24 mouse cellular contexts compared by ENCODE assay signal in genomic region chr8:24383963-24384435, GRCm38 (mm10).
DNase-seq lines count a peak whose midpoint lies in the region; ATAC-seq and TF ChIP-seq lines count a peak whose summit lies in the region.
"Had no signal": no experiment of that assay in that cellular context is flagged by ENCODE, and none has a peak within 500 bp of the region (broad histone marks: within the 10 kb centered on the region; RNA-seq: fewer than 3 reads in every experiment).

No protein-coding gene starts in this region.

- DNase-seq in hindbrain, embryonic 10.5 days (ENCODE audit: low spot score): no peak
- peak; percentile 16 for DNase-seq in limb, embryonic 14.5 days (ENCODE audit: low spot score)
- DNase-seq in limb, embryonic 10.5 days (ENCODE audit: low spot score): no peak
- DNase-seq in R1 (ENCODE audit: low read depth, low spot score): peak; percentile 67
- no peak for DNase-seq in liver, embryonic 11.5 days (ENCODE audit: low spot score)
- DNase-seq: adrenal gland, postnatal 14 days; cerebellum, adult 8-10 months; forebrain, postnatal 0 days; gastrocnemius, postnatal 25 days; heart, adult 2 months; heart, postnatal 14 days; kidney, adult 2 months; left cerebral cortex, postnatal 4 days; lung, adult 18-20 months; lung, postnatal 14 days; right cerebral cortex, postnatal 14 days had no signal

- no peaks in the 10 kb centered on the region for H3K79me2 ChIP-seq in myocyte (ENCODE audit: control insufficient read depth, insufficient read depth)

- WGBS in hindbrain, embryonic 16.5 days: 67% methylated on average over 8 of the region's 8 CpGs
- WGBS in hindbrain, embryonic 10.5 days: 75% methylated on average over 8 of the region's 8 CpGs
- WGBS in limb, embryonic 14.5 days: 52% methylated on average over 8 of the region's 8 CpGs
- 70% methylated on average over 8 of the region's 8 CpGs for WGBS in limb, embryonic 10.5 days
- WGBS in liver, embryonic 11.5 days: 64% methylated on average over 8 of the region's 8 CpGs

- H3K4me3 ChIP-seq in hindbrain, embryonic 16.5 days (ENCODE audit: low read length): no peak overlapping the region
- H3K4me3 ChIP-seq in hindbrain, embryonic 10.5 days: no peak overlapping the region
- no peak overlapping the region for H3K4me3 ChIP-seq in limb, embryonic 14.5 days (replicated peaks; ENCODE audit: low read length)
- H3K4me3 ChIP-seq in limb, embryonic 10.5 days: no peak overlapping the region
- no peak overlapping the region for H3K4me3 ChIP-seq in myocyte
- no peak overlapping the region for H3K4me3 ChIP-seq in liver, embryonic 11.5 days (ENCODE audit: low read depth, low read length)
- H3K4me3 ChIP-seq: heart, adult 2 months; heart, embryonic 13.5 days; neural tube, embryonic 12.5 days had no signal

- H3K27ac ChIP-seq in hindbrain, embryonic 16.5 days (ENCODE audit: low read depth, low read length): no peak overlapping the region
- no peak overlapping the region for H3K27ac ChIP-seq in hindbrain, embryonic 10.5 days
- no peak overlapping the region for H3K27ac ChIP-seq in limb, embryonic 14.5 days (replicated peaks; ENCODE audit: low read depth, low read length)
- H3K27ac ChIP-seq in limb, embryonic 10.5 days: no peak overlapping the region
- H3K27ac ChIP-seq in liver, embryonic 11.5 days (ENCODE audit: low read depth, low read length): no peak overlapping the region
- H3K27ac ChIP-seq: heart, adult 2 months; heart, embryonic 13.5 days; hindbrain, embryonic 14.5 days; neural tube, embryonic 12.5 days had no signal

- H3K4me2 ChIP-seq in hindbrain, embryonic 16.5 days (ENCODE audit: low read length): no peak overlapping the region
- no peak overlapping the region for H3K4me2 ChIP-seq in limb, embryonic 14.5 days (replicated peaks; ENCODE audit: low read depth, low read length, severe bottlenecking)
- peak overlapping the region; percentile 9 for H3K4me2 ChIP-seq in myocyte (ENCODE audit: low read depth)
- H3K4me2 ChIP-seq in liver, embryonic 11.5 days: no peak overlapping the region
- H3K4me2 ChIP-seq: heart, embryonic 13.5 days; hindbrain, embryonic 14.5 days; midbrain, embryonic 11.5 days; neural tube, embryonic 12.5 days had no signal

- no peak for TF ChIP-seq POLR2A in limb, embryonic 14.5 days (IDR thresholded peaks at IDR 0.05; ENCODE audit: borderline replicate concordance, extremely low read depth, insufficient read depth, insufficient read length)
- no peak for TF ChIP-seq POLR2A in myocyte (IDR thresholded peaks at IDR 0.05; ENCODE audit: insufficient read length, low read depth)

- H3K4me1 ChIP-seq in hindbrain, embryonic 16.5 days (ENCODE audit: control insufficient read depth, insufficient read depth, low read depth, low read length): no peaks in the 10 kb centered on the region
- H3K4me1 ChIP-seq in hindbrain, embryonic 10.5 days (replicated peaks): 0 out of 2 replicates have a peak, but pooled peaks cover 4% of the 10 kb centered on the region
- H3K4me1 ChIP-seq in limb, embryonic 14.5 days (ENCODE audit: control insufficient read depth, insufficient read depth, low read length): peaks cover 8% of the 10 kb centered on the region
- H3K4me1 ChIP-seq in limb, embryonic 10.5 days: peaks cover 25% of the 10 kb centered on the region
- no peaks in the 10 kb centered on the region for H3K4me1 ChIP-seq in liver, embryonic 11.5 days (replicated peaks; ENCODE audit: control insufficient read depth, insufficient read depth, low read length)

- H3K36me3 ChIP-seq in hindbrain, embryonic 16.5 days (ENCODE audit: control insufficient read depth, insufficient read depth, low read length): no peaks in the 10 kb centered on the region
- no peaks in the 10 kb centered on the region for H3K36me3 ChIP-seq in hindbrain, embryonic 10.5 days
- no peaks in the 10 kb centered on the region for H3K36me3 ChIP-seq in limb, embryonic 14.5 days (ENCODE audit: control insufficient read depth, insufficient read depth, low read length)
- no peaks in the 10 kb centered on the region for H3K36me3 ChIP-seq in limb, embryonic 10.5 days
- H3K36me3 ChIP-seq in myocyte (ENCODE audit: control insufficient read depth, insufficient read depth): no peaks in the 10 kb centered on the region
- H3K36me3 ChIP-seq in liver, embryonic 11.5 days (ENCODE audit: control insufficient read depth, insufficient read depth, low read length): no peaks in the 10 kb centered on the region
- H3K36me3 ChIP-seq: G1E; heart, embryonic 13.5 days; neural tube, embryonic 12.5 days had no signal

- no peak overlapping the region for H3ac ChIP-seq in myocyte (ENCODE audit: control insufficient read depth, insufficient read length)

- no peak overlapping the region for H3K9ac ChIP-seq in hindbrain, embryonic 16.5 days (ENCODE audit: low read depth, low read length)
- no peak overlapping the region for H3K9ac ChIP-seq in limb, embryonic 14.5 days (ENCODE audit: low read depth, low read length, severe bottlenecking)
- H3K9ac ChIP-seq in liver, embryonic 11.5 days (ENCODE audit: low read depth, low read length): no peak overlapping the region
- H3K9ac ChIP-seq: forebrain, postnatal 0 days; heart, embryonic 13.5 days; hindbrain, embryonic 14.5 days; neural tube, embryonic 12.5 days had no signal

- peak; percentile 37; the same call in 1 of the 2 replicates for ATAC-seq in hindbrain, embryonic 16.5 days
- ATAC-seq in limb, embryonic 14.5 days (ENCODE audit: low FRiP score, low read depth): no peak
- ATAC-seq in inflammation-experienced regulatory T-cells, adult 6 months: no peak
- ATAC-seq in liver, embryonic 11.5 days (replicated peaks; ENCODE audit: low FRiP score): no peak
- ATAC-seq: forebrain, postnatal 0 days had no signal

- H3K9me3 ChIP-seq in hindbrain, embryonic 16.5 days (ENCODE audit: control insufficient read depth, low read length): no peaks in the 10 kb centered on the region; the same call in 1 of the 2 replicates
- H3K9me3 ChIP-seq in hindbrain, embryonic 10.5 days: no peaks in the 10 kb centered on the region
- H3K9me3 ChIP-seq in limb, embryonic 14.5 days (ENCODE audit: control insufficient read depth, low read length): no peaks in the 10 kb centered on the region; the same call in 1 of the 2 replicates
- no peaks in the 10 kb centered on the region for H3K9me3 ChIP-seq in limb, embryonic 10.5 days (replicated peaks)
- no peaks in the 10 kb centered on the region for H3K9me3 ChIP-seq in liver, embryonic 11.5 days (ENCODE audit: control insufficient read depth, low read length)
- H3K9me3 ChIP-seq: heart, embryonic 13.5 days; neural tube, embryonic 12.5 days had no signal

- no peaks in the 10 kb centered on the region for H3K27me3 ChIP-seq in hindbrain, embryonic 16.5 days (replicated peaks; ENCODE audit: control insufficient read depth, insufficient read depth, low read length)
- H3K27me3 ChIP-seq in hindbrain, embryonic 10.5 days (ENCODE audit: insufficient read depth, poor library complexity, severe bottlenecking): no peaks in the 10 kb centered on the region
- no peaks in the 10 kb centered on the region for H3K27me3 ChIP-seq in limb, embryonic 14.5 days (ENCODE audit: control insufficient read depth, insufficient read depth, low read length)
- no peaks in the 10 kb centered on the region for H3K27me3 ChIP-seq in limb, embryonic 10.5 days (ENCODE audit: low read depth, poor library complexity, severe bottlenecking)
- H3K27me3 ChIP-seq in myocyte (ENCODE audit: control insufficient read depth, insufficient read depth, insufficient read length): no peaks in the 10 kb centered on the region
- no peaks in the 10 kb centered on the region for H3K27me3 ChIP-seq in liver, embryonic 11.5 days (replicated peaks; ENCODE audit: control insufficient read depth, insufficient read depth, low read length)
- H3K27me3 ChIP-seq: heart, embryonic 13.5 days; neural tube, embryonic 12.5 days had no signal

TF ChIP-seq in myocyte, 11 proteins besides CTCF, POLR2A, EP300 and RAD21:
- no peak for TF ChIP-seq TCF3 (IDR thresholded peaks at IDR 0.05; ENCODE audit: insufficient read length, low read depth)
- TF ChIP-seq MYOD1 (IDR thresholded peaks at IDR 0.05; ENCODE audit: control insufficient read depth in 1 of 3, insufficient read length in 2 of 3, low read depth in 2 of 3): no peak
- TF ChIP-seq MAX (IDR thresholded peaks at IDR 0.05; ENCODE audit: low read depth): no peak
- TF ChIP-seq TCF12 (IDR thresholded peaks at IDR 0.05; ENCODE audit: insufficient read depth, poor library complexity, severe bottlenecking): no peak
- TF ChIP-seq E2F4 (IDR thresholded peaks at IDR 0.05; ENCODE audit: insufficient read depth): no peak
- TF ChIP-seq SRF (IDR thresholded peaks at IDR 0.05; ENCODE audit: control insufficient read depth, insufficient read length, low read depth): no peak
- no peak for TF ChIP-seq POLR2AphosphoS2 (IDR thresholded peaks at IDR 0.05; ENCODE audit: insufficient read length, low read depth)
- no peak for TF ChIP-seq MYOG (IDR thresholded peaks at IDR 0.05; ENCODE audit: control insufficient read depth in 1 of 3, insufficient read depth in 1 of 3, insufficient read length in 2 of 3, low read depth in 2 of 3)
- TF ChIP-seq USF1 (IDR thresholded peaks at IDR 0.05; ENCODE audit: low read depth): no peak
- TF ChIP-seq CEBPB (IDR thresholded peaks at IDR 0.05; ENCODE audit: insufficient read depth, poor library complexity, severe bottlenecking): no peak
- no peak for TF ChIP-seq REST (IDR thresholded peaks at IDR 0.05; ENCODE audit: insufficient read depth, insufficient read length)

Comparison
In these comparisons a context has a peak if more than half of its experiments do, and no peak if none do; other contexts are left out.
1. DNase-seq: peak in limb, embryonic 14.5 days (single experiment) and R1 (single experiment); none in hindbrain, embryonic 10.5 days (single experiment), limb, embryonic 10.5 days (single experiment) and liver, embryonic 11.5 days (single experiment).